Mouse (Mus musculus): ENCODE measurements around the gene Hes3. TPM values are rescaled to one million over a fixed set of nuclear protein-coding genes. Genes with fewer than 3 reads are reported as not detected.
A peak's percentile ranks its signal among the peaks of the same experiment; 100 is the strongest.

Gene Hes3
- polyA plus RNA-seq, 1 experiment from 2014 or later = not detected

GRCm38 (mm10) chr4:152272449-152273049, 18.9 kb downstream of the Hes3 start:
- ATAC-seq (ENCODE audit: low FRiP score, low TSS enrichment) = no peak; the same call in none of the 2 replicates
- 13% methylated on average over 9 of the region's 9 CpGs for WGBS
- H3K9ac ChIP-seq (replicated peaks; ENCODE audit: low read length) = no peak overlapping the region
- H3K4me2 ChIP-seq (replicated peaks; ENCODE audit: low read depth, low read length) = no peak overlapping the region
- H3K4me1 ChIP-seq (ENCODE audit: insufficient read depth, low read length) = peaks cover 37% of the 10 kb centered on the region
- peak overlapping the region; percentile 81 for H3K27ac ChIP-seq (ENCODE audit: low read length)
- H3K27me3 ChIP-seq (ENCODE audit: insufficient read depth, low read length) = no peaks in the 10 kb centered on the region
- no peaks in the 10 kb centered on the region for H3K36me3 ChIP-seq (ENCODE audit: insufficient read depth, low read length)
- no peak overlapping the region for H3K4me3 ChIP-seq (ENCODE audit: low read length)
- no peaks in the 10 kb centered on the region for H3K9me3 ChIP-seq (ENCODE audit: low read length)

- Histone ChIP-seq H3K9me3 (ENCODE audit: low read length) (no peaks in the 10 kb centered on the region), H3K9ac (replicated peaks; ENCODE audit: low read length) (0 out of 2 replicates have a peak overlapping the region, but pooled peaks have one; percentile 23), H3K27me3 (ENCODE audit: insufficient read depth, low read length) (no peaks in the 10 kb centered on the region), H3K4me2 (replicated peaks; ENCODE audit: low read depth, low read length) (no peak overlapping the region), H3K4me1 (ENCODE audit: insufficient read depth, low read length) (peaks cover 40% of the 10 kb centered on the region), H3K4me3 (ENCODE audit: low read length) (no peak overlapping the region), H3K27ac (ENCODE audit: low read length) (no peak overlapping the region; the same call in 1 of the 2 replicates), H3K36me3 (ENCODE audit: insufficient read depth, low read length) (no peaks in the 10 kb centered on the region)
- ATAC-seq (ENCODE audit: low FRiP score, low TSS enrichment) = no peak
- 58% methylated on average over 7 of the region's 7 CpGs for WGBS
Measured at GRCm38 (mm10) chr4:152272006-152272405, 19.5 kb downstream of the Hes3 start.

DNA sequence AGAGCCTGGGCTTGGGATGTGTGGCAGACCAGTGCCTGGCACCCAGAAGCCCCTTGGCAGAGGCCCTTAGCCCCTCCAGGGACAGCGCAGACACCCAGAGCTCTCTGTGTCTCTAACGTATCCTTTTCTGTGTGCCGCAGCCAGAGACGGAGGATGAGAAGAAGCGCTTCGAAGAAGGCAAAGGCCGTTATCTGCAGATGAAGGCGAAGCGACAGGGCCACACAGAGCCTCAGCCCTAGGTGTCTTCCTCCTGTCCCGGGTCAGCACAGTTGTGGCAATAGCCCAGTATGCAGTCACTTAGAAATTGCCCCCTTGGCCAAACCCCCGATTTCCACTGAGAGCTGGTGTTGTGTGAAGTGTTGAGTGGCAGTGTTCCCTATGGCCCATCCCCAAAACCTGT, 20.1 kb downstream of the Hes3 start:
- no peak overlapping the region for H3K27ac ChIP-seq (ENCODE audit: low read length)
- H3K4me3 ChIP-seq (ENCODE audit: low read length) = no peak overlapping the region
- ATAC-seq (ENCODE audit: low FRiP score, low TSS enrichment) = no peak
- no peaks in the 10 kb centered on the region for H3K36me3 ChIP-seq (ENCODE audit: insufficient read depth, low read length)
- no peak overlapping the region for H3K4me2 ChIP-seq (replicated peaks; ENCODE audit: low read depth, low read length)
- WGBS = 92% methylated on average over 11 of the region's 11 CpGs
- H3K27me3 ChIP-seq (ENCODE audit: insufficient read depth, low read length) = no peaks in the 10 kb centered on the region
- H3K4me1 ChIP-seq (ENCODE audit: insufficient read depth, low read length) = peaks cover 40% of the 10 kb centered on the region
- no peak overlapping the region for H3K9ac ChIP-seq (replicated peaks; ENCODE audit: low read length)
- no peaks in the 10 kb centered on the region for H3K9me3 ChIP-seq (ENCODE audit: low read length)

DNA sequence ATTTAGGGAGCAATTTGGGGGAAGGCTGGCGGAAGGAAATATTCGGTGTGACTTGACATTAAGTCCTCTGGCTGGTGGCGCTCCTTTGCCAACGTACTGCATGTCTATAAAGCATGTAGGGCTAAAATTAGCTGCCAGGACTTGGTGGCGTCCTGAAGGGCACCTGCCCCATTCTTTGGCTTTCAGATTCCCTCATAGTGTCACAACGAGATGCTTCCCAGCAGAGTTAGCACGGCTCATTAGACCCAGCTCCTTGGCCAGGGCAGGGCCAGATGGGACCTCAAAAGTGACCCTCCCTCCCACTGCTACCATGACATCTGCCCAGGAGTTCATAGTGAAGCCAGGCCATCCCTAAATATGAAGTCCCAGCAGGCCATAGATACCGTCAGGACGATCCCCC, 20.9 kb downstream of the Hes3 start:
- no peak overlapping the region for H3K27ac ChIP-seq (ENCODE audit: low read length)
- H3K4me2 ChIP-seq (replicated peaks; ENCODE audit: low read depth, low read length) = no peak overlapping the region
- no peaks in the 10 kb centered on the region for H3K9me3 ChIP-seq (ENCODE audit: low read length)
- WGBS = 64% methylated on average over 9 of the region's 9 CpGs
- H3K4me3 ChIP-seq (ENCODE audit: low read length) = no peak overlapping the region
- ATAC-seq (ENCODE audit: low FRiP score, low TSS enrichment) = no peak
- no peaks in the 10 kb centered on the region for H3K27me3 ChIP-seq (ENCODE audit: insufficient read depth, low read length)
- no peaks in the 10 kb centered on the region for H3K36me3 ChIP-seq (ENCODE audit: insufficient read depth, low read length)
- H3K9ac ChIP-seq (replicated peaks; ENCODE audit: low read length) = no peak overlapping the region
- peaks cover 40% of the 10 kb centered on the region for H3K4me1 ChIP-seq (ENCODE audit: insufficient read depth, low read length)

DNA sequence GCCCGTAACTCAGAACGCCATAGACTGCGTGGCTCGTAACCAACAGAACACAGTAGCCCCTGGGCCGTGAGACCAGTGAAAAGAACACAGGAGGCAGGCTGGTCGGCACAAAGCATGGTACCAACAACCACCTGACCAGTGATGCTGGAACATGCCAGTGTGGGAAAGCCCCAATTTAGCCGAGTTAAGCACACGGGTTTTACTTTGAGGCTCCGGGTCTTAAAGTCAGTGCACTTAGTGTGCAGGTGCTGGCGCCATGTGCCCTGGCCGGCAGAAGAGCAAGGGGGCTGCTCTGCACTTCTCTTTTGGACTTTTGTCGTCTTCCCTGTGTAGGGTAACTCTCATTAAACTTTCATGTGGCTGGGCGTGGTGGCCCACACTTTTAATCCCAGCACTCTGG, 21.5 kb downstream of the Hes3 start:
- 87% methylated on average over 13 of the region's 13 CpGs for WGBS
- Histone ChIP-seq H3K27me3 (ENCODE audit: insufficient read depth, low read length) (no peaks in the 10 kb centered on the region), H3K9ac (replicated peaks; ENCODE audit: low read length) (no peak overlapping the region), H3K9me3 (ENCODE audit: low read length) (no peaks in the 10 kb centered on the region), H3K36me3 (ENCODE audit: insufficient read depth, low read length) (0 out of 2 replicates have a peak, but pooled peaks cover 5% of the 10 kb centered on the region), H3K4me1 (ENCODE audit: insufficient read depth, low read length) (peaks cover 37% of the 10 kb centered on the region), H3K4me3 (ENCODE audit: low read length) (no peak overlapping the region), H3K4me2 (replicated peaks; ENCODE audit: low read depth, low read length) (no peak overlapping the region), H3K27ac (ENCODE audit: low read length) (no peak overlapping the region)
- ATAC-seq (ENCODE audit: low FRiP score, low TSS enrichment) = no peak

GRCm38 (mm10) chr4:152267748-152268369, 23.6 kb downstream of the Hes3 start:
- Histone ChIP-seq H3K4me2 (replicated peaks; ENCODE audit: low read depth, low read length) (no peak overlapping the region), H3K4me3 (ENCODE audit: low read length) (no peak overlapping the region), H3K27me3 (ENCODE audit: insufficient read depth, low read length) (no peaks in the 10 kb centered on the region), H3K36me3 (ENCODE audit: insufficient read depth, low read length) (0 out of 2 replicates have a peak, but pooled peaks cover 5% of the 10 kb centered on the region), H3K4me1 (ENCODE audit: insufficient read depth, low read length) (peaks cover 34% of the 10 kb centered on the region), H3K9me3 (ENCODE audit: low read length) (no peaks in the 10 kb centered on the region), H3K27ac (ENCODE audit: low read length) (no peak overlapping the region), H3K9ac (replicated peaks; ENCODE audit: low read length) (0 out of 2 replicates have a peak overlapping the region, but pooled peaks have one; percentile 10)
- WGBS = 55% methylated on average over 13 of the region's 13 CpGs
- ATAC-seq (ENCODE audit: low FRiP score, low TSS enrichment) = no peak

DNA sequence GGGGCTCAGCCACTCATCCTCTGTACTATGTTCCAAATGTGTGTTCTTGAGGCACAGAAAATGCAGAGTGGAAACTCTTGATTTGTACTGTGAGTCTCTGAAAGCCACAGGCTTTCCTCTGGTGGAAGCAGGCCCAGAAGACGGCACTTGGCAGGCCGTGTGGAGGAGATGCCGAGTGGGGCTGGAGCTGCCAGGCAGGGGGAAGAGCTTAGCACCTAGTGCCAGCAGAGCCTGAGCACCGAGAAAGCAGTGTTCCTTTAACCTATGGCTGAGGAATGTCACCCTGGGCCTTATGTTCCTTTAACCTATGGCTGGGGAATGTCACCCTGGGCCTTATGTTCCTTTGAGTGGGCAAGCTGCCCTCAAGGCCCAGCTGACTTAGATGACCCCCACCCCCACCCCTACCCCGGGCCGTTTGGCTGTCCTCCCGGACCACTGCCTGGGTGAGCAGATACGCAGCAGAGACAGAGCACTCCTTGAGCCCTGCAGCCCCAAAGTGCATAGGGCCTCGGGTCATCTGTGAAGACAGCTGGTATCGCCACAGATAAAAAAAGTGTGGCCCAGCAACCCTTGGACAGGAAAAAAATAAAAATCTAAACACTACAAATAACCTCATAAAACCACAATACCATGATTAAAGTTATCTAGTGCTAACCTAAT, 25.1 kb downstream of the Hes3 start:
- 45% methylated on average over 10 of the region's 10 CpGs for WGBS
- Histone ChIP-seq H3K27ac (ENCODE audit: low read length) (no peak overlapping the region), H3K27me3 (ENCODE audit: insufficient read depth, low read length) (no peaks in the 10 kb centered on the region), H3K4me1 (ENCODE audit: insufficient read depth, low read length) (peaks cover 34% of the 10 kb centered on the region), H3K4me2 (replicated peaks; ENCODE audit: low read depth, low read length) (no peak overlapping the region), H3K9ac (replicated peaks; ENCODE audit: low read length) (no peak overlapping the region), H3K36me3 (ENCODE audit: insufficient read depth, low read length) (0 out of 2 replicates have a peak, but pooled peaks cover 5% of the 10 kb centered on the region), H3K9me3 (ENCODE audit: low read length) (no peaks in the 10 kb centered on the region), H3K4me3 (ENCODE audit: low read length) (no peak overlapping the region)
- no peak for ATAC-seq (ENCODE audit: low FRiP score, low TSS enrichment)

GRCm38 (mm10) chr4:152265791-152266190, 25.7 kb downstream of the Hes3 start:
- no peak for ATAC-seq (ENCODE audit: low FRiP score, low TSS enrichment)
- 0 out of 2 replicates have a peak, but pooled peaks cover 5% of the 10 kb centered on the region for H3K36me3 ChIP-seq (ENCODE audit: insufficient read depth, low read length)
- H3K27me3 ChIP-seq (ENCODE audit: insufficient read depth, low read length) = no peaks in the 10 kb centered on the region
- no peak overlapping the region for H3K4me3 ChIP-seq (ENCODE audit: low read length)
- H3K9ac ChIP-seq (replicated peaks; ENCODE audit: low read length) = no peak overlapping the region
- peaks cover 35% of the 10 kb centered on the region for H3K4me1 ChIP-seq (ENCODE audit: insufficient read depth, low read length)
- H3K27ac ChIP-seq (ENCODE audit: low read length) = no peak overlapping the region
- no peaks in the 10 kb centered on the region for H3K9me3 ChIP-seq (ENCODE audit: low read length)
- H3K4me2 ChIP-seq (replicated peaks; ENCODE audit: low read depth, low read length) = no peak overlapping the region
- WGBS = 73% methylated on average over 5 of the region's 5 CpGs

GRCm38 (mm10) chr4:152264867-152265568, 26.4 kb downstream of the Hes3 start:
- H3K4me3 ChIP-seq (ENCODE audit: low read length) = no peak overlapping the region
- no peak overlapping the region for H3K27ac ChIP-seq (ENCODE audit: low read length)
- no peak overlapping the region for H3K9ac ChIP-seq (replicated peaks; ENCODE audit: low read length)
- no peaks in the 10 kb centered on the region for H3K9me3 ChIP-seq (ENCODE audit: low read length)
- 92% methylated on average over 9 of the region's 9 CpGs for WGBS
- H3K27me3 ChIP-seq (ENCODE audit: insufficient read depth, low read length) = no peaks in the 10 kb centered on the region
- no peak for ATAC-seq (ENCODE audit: low FRiP score, low TSS enrichment)
- H3K4me2 ChIP-seq (replicated peaks; ENCODE audit: low read depth, low read length) = no peak overlapping the region
- H3K4me1 ChIP-seq (ENCODE audit: insufficient read depth, low read length) = peaks cover 35% of the 10 kb centered on the region
- H3K36me3 ChIP-seq (ENCODE audit: insufficient read depth, low read length) = 0 out of 2 replicates have a peak, but pooled peaks cover 5% of the 10 kb centered on the region
